Mouse (Mus musculus) midbrain, embryonic 15.5 days (tissue): Measurements from ENCODE around the gene Mtcl1. TPM values are rescaled to one million over a fixed set of nuclear protein-coding genes. Genes with fewer than 3 reads are reported as not detected.
A peak's percentile ranks its signal among the peaks of the same experiment; 100 is the strongest.

Source experiments
- ATAC-seq: fragments of 200-750 bp; cut with Nextera tagmentation; replicated peaks from 2 replicates; pipeline ENCODE4 v1.8.0; 2017; ENCODE audit warnings: moderate TSS enrichment
- H3K27ac ChIP-seq: fragments of 300-500 bp; sonication (generic); 2 replicates; pipeline ENCODE4 v1.5.1; 2015; ENCODE audit warnings: mild to moderate bottlenecking, inconsistent platforms
- H3K27me3 ChIP-seq: fragments of 300-500 bp; sonication (generic); replicated peaks from 2 replicates; pipeline ENCODE4 v1.6.1; 2015; ENCODE audit warnings: inconsistent platforms
- H3K36me3 ChIP-seq: fragments of 300-500 bp; sonication (generic); replicated peaks from 2 replicates; pipeline ENCODE4 v1.6.1; 2015; ENCODE audit warnings: inconsistent platforms
- H3K4me1 ChIP-seq: fragments of 300-500 bp; sonication (generic); 2 replicates; pipeline ENCODE4 v1.6.1; 2015; ENCODE audit warnings: inconsistent platforms
- H3K4me2 ChIP-seq: fragments of 300-500 bp; sonication (generic); 2 replicates; pipeline ENCODE4 v1.6.1; 2015; ENCODE audit warnings: inconsistent platforms, mild to moderate bottlenecking, moderate library complexity
- H3K4me3 ChIP-seq: fragments of 300-500 bp; sonication (generic); 2 replicates; pipeline ENCODE4 v1.5.1; 2015; ENCODE audit warnings: mild to moderate bottlenecking, inconsistent platforms
- H3K9ac ChIP-seq: fragments of 300-500 bp; sonication (generic); 2 replicates; pipeline ENCODE4 v1.6.1; 2015; ENCODE audit warnings: mild to moderate bottlenecking, inconsistent platforms
- H3K9me3 ChIP-seq: fragments of 300-500 bp; sonication (generic); 2 replicates; pipeline ENCODE4 v1.6.1; 2016; ENCODE audit warnings: inconsistent platforms
- WGBS: fragments of 180-500 bp; shearing (Covaris S2); methylation state at CpG from one replicate; pipeline ENCODE4 v1.1.7; 2015; ENCODE audit warnings: mixed read lengths; 5-methylcytosine and 5-hydroxymethylcytosine counted together
- polyA plus RNA-seq: library from polyadenylated mRNA; unstranded; fragments of >200 nt; fragmentation: Nextera tagmentation; extraction: Ambion mirVana; gene quantifications from 2 replicates; pipeline ENCODE4 v1.2.1, GENCODE M21; 2015

The Mtcl1 gene
- polyA plus RNA-seq, 1 experiment from 2014 or later: 39.0 TPM

GRCm38 (mm10) chr17:66325440-66326203, 123.9 kb downstream of the Mtcl1 start:
- Histone ChIP-seq H3K9ac (peak overlapping the region; percentile 27), H3K27ac (peak overlapping the region; percentile 83), H3K27me3 (no peaks in the 10 kb centered on the region), H3K4me1 (peaks cover 17% of the 10 kb centered on the region), H3K4me2 (peak overlapping the region; percentile 49), H3K36me3 (no peaks in the 10 kb centered on the region), H3K4me3 (peak overlapping the region; percentile 24), H3K9me3 (no peaks in the 10 kb centered on the region)
- ATAC-seq: peak; percentile 94
- WGBS: 19% methylated on average over 14 of the region's 14 CpGs

GRCm38 (mm10) chr17:66324836-66325235, 124.7 kb downstream of the Mtcl1 start:
- peaks cover 17% of the 10 kb centered on the region for H3K4me1 ChIP-seq
- H3K27me3 ChIP-seq: no peaks in the 10 kb centered on the region
- H3K9ac ChIP-seq: no peak overlapping the region
- peak overlapping the region; percentile 83 for H3K27ac ChIP-seq
- H3K4me2 ChIP-seq: no peak overlapping the region
- H3K4me3 ChIP-seq: no peak overlapping the region
- H3K9me3 ChIP-seq: no peaks in the 10 kb centered on the region
- 77% methylated on average over 3 of the region's 3 CpGs for WGBS
- no peaks in the 10 kb centered on the region for H3K36me3 ChIP-seq
- ATAC-seq: no peak; the same call in 1 of the 2 replicates

GRCm38 (mm10) chr17:66322646-66323255, 126.8 kb downstream of the Mtcl1 start:
- Histone ChIP-seq H3K36me3 (no peaks in the 10 kb centered on the region), H3K9ac (no peak overlapping the region), H3K27me3 (no peaks in the 10 kb centered on the region), H3K4me3 (no peak overlapping the region), H3K4me1 (peaks cover 17% of the 10 kb centered on the region), H3K9me3 (no peaks in the 10 kb centered on the region), H3K4me2 (no peak overlapping the region), H3K27ac (no peak overlapping the region)
- 74% methylated on average over 15 of the region's 15 CpGs for WGBS
- no peak for ATAC-seq

GRCm38 (mm10) chr17:66321933-66322332, 127.6 kb downstream of the Mtcl1 start:
- H3K27me3 ChIP-seq: no peaks in the 10 kb centered on the region
- no peak overlapping the region for H3K4me3 ChIP-seq
- H3K9me3 ChIP-seq: no peaks in the 10 kb centered on the region
- H3K36me3 ChIP-seq: no peaks in the 10 kb centered on the region
- H3K4me1 ChIP-seq: peaks cover 17% of the 10 kb centered on the region
- H3K27ac ChIP-seq: no peak overlapping the region
- 83% methylated on average over 14 of the region's 14 CpGs for WGBS
- no peak overlapping the region for H3K9ac ChIP-seq
- no peak overlapping the region for H3K4me2 ChIP-seq
- no peak for ATAC-seq

DNA sequence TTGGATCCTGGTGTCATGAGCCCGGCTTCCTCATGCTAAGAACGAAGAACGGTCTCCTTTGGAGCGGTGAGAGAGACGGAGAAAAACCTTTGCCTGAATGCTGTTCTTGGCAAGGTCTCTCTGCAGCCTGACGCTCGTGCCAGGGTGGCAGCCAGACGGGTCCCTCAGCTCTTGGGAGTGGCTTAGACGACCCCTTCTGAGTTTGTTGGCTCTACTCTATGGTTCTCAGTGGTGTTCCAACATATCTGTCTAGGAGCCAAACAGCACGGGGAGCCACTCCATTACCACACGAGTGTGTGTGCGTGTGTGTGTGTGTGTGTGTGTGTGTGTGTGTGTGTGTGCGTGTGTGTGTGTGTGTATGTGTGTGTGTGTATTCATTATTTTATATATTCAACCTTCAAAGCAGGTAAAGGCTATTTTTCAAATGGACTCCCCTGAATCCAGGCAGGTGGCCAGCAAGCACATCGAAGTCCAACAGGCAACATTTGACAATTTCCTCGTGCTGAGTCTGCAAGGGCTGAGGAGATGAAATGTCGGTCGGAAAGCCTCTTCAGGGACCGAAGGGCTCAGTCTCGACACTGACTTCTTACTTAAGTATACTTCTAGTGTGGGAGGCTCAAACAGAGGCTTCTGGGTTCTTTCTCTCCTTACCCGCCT, 128.7 kb downstream of the Mtcl1 start:
- H3K4me2 ChIP-seq: no peak overlapping the region
- ATAC-seq: no peak
- no peaks in the 10 kb centered on the region for H3K9me3 ChIP-seq
- no peaks in the 10 kb centered on the region for H3K36me3 ChIP-seq
- no peaks in the 10 kb centered on the region for H3K27me3 ChIP-seq
- WGBS: 75% methylated on average over 20 of the region's 20 CpGs
- H3K27ac ChIP-seq: no peak overlapping the region
- no peak overlapping the region for H3K9ac ChIP-seq
- H3K4me1 ChIP-seq: peaks cover 13% of the 10 kb centered on the region
- H3K4me3 ChIP-seq: no peak overlapping the region

DNA sequence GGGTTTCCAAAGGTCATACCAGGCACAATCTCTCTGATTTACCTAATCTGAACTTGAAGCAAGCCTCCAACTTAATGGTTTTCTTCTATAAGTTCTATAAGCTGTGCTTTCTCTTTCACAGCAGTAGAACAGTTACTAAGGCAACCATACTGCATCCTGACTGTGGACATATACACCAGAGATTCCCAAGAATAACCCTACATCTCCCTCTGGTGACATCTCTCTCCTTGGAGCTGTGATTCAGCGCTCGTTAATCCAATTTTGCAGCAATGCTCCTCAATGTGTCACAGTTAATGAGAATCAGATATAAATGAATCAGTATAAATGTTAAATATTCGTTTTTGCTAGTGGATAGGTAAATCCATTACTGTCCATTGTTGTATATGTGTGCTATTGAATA, 131.5 kb downstream of the Mtcl1 start:
- no peak overlapping the region for H3K4me2 ChIP-seq
- WGBS: 71% methylated on average over 3 of the region's 3 CpGs
- no peaks in the 10 kb centered on the region for H3K36me3 ChIP-seq
- H3K27me3 ChIP-seq: no peaks in the 10 kb centered on the region
- no peaks in the 10 kb centered on the region for H3K9me3 ChIP-seq
- no peak overlapping the region for H3K9ac ChIP-seq
- H3K27ac ChIP-seq: no peak overlapping the region
- H3K4me3 ChIP-seq: no peak overlapping the region
- peaks cover 19% of the 10 kb centered on the region for H3K4me1 ChIP-seq
- no peak for ATAC-seq

DNA sequence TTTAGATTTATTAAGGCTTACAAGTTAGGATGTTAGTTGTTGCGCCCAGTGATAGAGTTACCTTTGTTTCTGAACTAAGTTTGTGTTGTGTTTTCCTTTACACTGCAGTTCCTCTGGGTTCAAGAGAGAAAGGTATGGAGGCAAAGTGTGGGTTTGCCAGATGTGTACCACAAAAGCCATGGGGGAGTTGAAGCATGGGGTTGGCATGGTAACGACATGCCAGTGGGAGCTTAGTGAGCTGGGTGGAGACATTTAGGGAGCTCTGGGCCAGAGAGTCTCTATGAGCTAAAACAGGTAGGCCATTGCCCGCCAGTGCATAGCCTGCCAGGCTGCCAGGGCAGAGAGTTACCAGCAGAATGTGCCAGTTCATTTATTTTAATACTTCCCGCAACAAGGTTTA, 132.0 kb downstream of the Mtcl1 start:
- Histone ChIP-seq H3K4me2 (no peak overlapping the region), H3K27ac (no peak overlapping the region), H3K27me3 (no peaks in the 10 kb centered on the region), H3K4me3 (no peak overlapping the region), H3K36me3 (no peaks in the 10 kb centered on the region), H3K9ac (no peak overlapping the region), H3K9me3 (no peaks in the 10 kb centered on the region), H3K4me1 (peaks cover 19% of the 10 kb centered on the region)
- no peak for ATAC-seq
- WGBS: 87% methylated on average over 4 of the region's 4 CpGs

DNA sequence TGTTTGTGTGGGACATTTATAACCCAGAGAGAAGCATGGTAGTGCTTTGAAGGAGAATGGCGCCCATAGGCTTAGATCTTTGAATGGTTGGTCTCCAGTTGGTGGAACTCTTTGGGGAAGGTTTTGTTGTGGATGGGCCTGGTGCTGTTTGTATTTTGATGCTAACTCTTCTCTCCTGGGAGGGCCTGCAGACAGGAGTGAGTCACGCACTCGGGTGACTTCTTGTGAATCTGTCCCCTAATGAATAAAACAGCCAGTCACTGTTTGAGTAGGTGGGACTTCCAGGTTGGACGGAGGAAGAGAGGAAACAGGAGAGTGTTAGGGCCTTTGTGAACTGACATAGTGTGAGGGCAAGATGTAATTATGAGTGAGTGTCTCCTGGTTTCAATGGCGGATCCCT, 132.4 kb downstream of the Mtcl1 start:
- H3K4me1 ChIP-seq: peaks cover 19% of the 10 kb centered on the region
- H3K27ac ChIP-seq: no peak overlapping the region
- no peak overlapping the region for H3K4me2 ChIP-seq
- no peaks in the 10 kb centered on the region for H3K36me3 ChIP-seq
- no peak overlapping the region for H3K4me3 ChIP-seq
- ATAC-seq: no peak
- no peaks in the 10 kb centered on the region for H3K9me3 ChIP-seq
- H3K9ac ChIP-seq: no peak overlapping the region
- WGBS: 85% methylated on average over 5 of the region's 5 CpGs
- no peaks in the 10 kb centered on the region for H3K27me3 ChIP-seq

DNA sequence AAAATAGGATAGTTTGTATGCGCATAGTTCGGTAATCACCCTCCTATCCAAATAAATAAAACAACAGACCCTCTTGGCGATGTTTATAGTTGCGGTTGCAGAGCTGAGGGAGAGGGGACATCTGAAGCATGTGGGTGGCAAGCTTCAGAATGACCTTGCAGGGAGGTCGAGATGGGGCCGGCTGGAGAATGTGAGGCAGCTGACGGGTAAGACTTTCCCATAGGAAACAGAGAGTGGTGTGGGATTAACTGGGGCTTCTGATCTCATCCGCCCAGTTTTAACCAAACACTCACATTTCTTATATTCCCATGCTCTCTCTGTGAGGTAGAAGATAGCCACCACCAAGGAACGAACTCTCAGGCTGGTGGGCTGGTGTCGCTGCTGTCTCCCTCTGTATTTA, 134.1 kb downstream of the Mtcl1 start:
- Histone ChIP-seq H3K27ac (no peak overlapping the region), H3K27me3 (no peaks in the 10 kb centered on the region), H3K4me2 (peak overlapping the region; percentile 30; the same call in 1 of the 2 replicates), H3K4me3 (no peak overlapping the region), H3K4me1 (peaks cover 19% of the 10 kb centered on the region), H3K9ac (no peak overlapping the region), H3K36me3 (no peaks in the 10 kb centered on the region), H3K9me3 (no peaks in the 10 kb centered on the region)
- WGBS: 26% methylated on average over 10 of the region's 10 CpGs
- no peak for ATAC-seq

GRCm38 (mm10) chr17:66314566-66315285, 134.8 kb downstream of the Mtcl1 start:
- no peaks in the 10 kb centered on the region for H3K9me3 ChIP-seq
- peak; percentile 45; the same call in 1 of the 2 replicates for ATAC-seq
- peak overlapping the region; percentile 56; the same call in 1 of the 2 replicates for H3K27ac ChIP-seq
- H3K36me3 ChIP-seq: no peaks in the 10 kb centered on the region
- H3K4me1 ChIP-seq: peaks cover 19% of the 10 kb centered on the region
- peak overlapping the region; percentile 30 for H3K4me2 ChIP-seq
- no peaks in the 10 kb centered on the region for H3K27me3 ChIP-seq
- no peak overlapping the region for H3K4me3 ChIP-seq
- H3K9ac ChIP-seq: no peak overlapping the region
- WGBS: 37% methylated on average over 13 of the region's 13 CpGs

- no peak for ATAC-seq
- Histone ChIP-seq H3K9ac (no peak overlapping the region), H3K4me2 (no peak overlapping the region), H3K9me3 (no peaks in the 10 kb centered on the region), H3K27ac (no peak overlapping the region), H3K4me3 (no peak overlapping the region), H3K27me3 (no peaks in the 10 kb centered on the region), H3K4me1 (no peaks in the 10 kb centered on the region), H3K36me3 (no peaks in the 10 kb centered on the region)
- WGBS: 81% methylated on average over 7 of the region's 7 CpGs
Observed at GRCm38 (mm10) chr17:66301906-66302305, 147.6 kb downstream of the Mtcl1 start.

GRCm38 (mm10) chr17:66301267-66301666, 148.3 kb downstream of the Mtcl1 start:
- no peak overlapping the region for H3K4me2 ChIP-seq
- no peak overlapping the region for H3K9ac ChIP-seq
- H3K36me3 ChIP-seq: no peaks in the 10 kb centered on the region
- ATAC-seq: no peak
- no peaks in the 10 kb centered on the region for H3K4me1 ChIP-seq
- no peaks in the 10 kb centered on the region for H3K9me3 ChIP-seq
- 76% methylated on average over 4 of the region's 4 CpGs for WGBS
- no peak overlapping the region for H3K27ac ChIP-seq
- no peaks in the 10 kb centered on the region for H3K27me3 ChIP-seq
- no peak overlapping the region for H3K4me3 ChIP-seq
